Mouse (Mus musculus): ENCODE measurements around the gene Tmem266. TPM values are rescaled to one million over a fixed set of nuclear protein-coding genes. Genes with fewer than 3 reads are reported as not detected.

The Tmem266 gene
- polyA plus RNA-seq, 1 experiment from 2014 or later = not detected

- 44% methylated on average over 12 of the region's 12 CpGs for WGBS (ENCODE audit: insufficient replicate concordance)
- Histone ChIP-seq H3K9me3 (replicated peaks) (no peaks in the 10 kb centered on the region), H3K4me3 (no peak overlapping the region), H3K36me3 (no peaks in the 10 kb centered on the region), H3K27ac (no peak overlapping the region), H3K4me1 (no peaks in the 10 kb centered on the region), H3K4me2 (no peak overlapping the region), H3K27me3 (replicated peaks) (peaks cover 10% of the 10 kb centered on the region; the same call in 1 of the 2 replicates), H3K9ac (no peak overlapping the region)
- no peak for ATAC-seq
These were observed 13.0 kb upstream of the Tmem266 start for GRCm38 (mm10) chr9:55313619-55314261.

GRCm38 (mm10) chr9:55322641-55323040 is 4.1 kb upstream of the Tmem266 start:
- H3K4me3 ChIP-seq = no peak overlapping the region
- no peaks in the 10 kb centered on the region for H3K9me3 ChIP-seq (replicated peaks)
- no peak overlapping the region for H3K9ac ChIP-seq
- WGBS (ENCODE audit: insufficient replicate concordance) = 56% methylated on average over 1 of the region's 1 CpGs
- H3K4me1 ChIP-seq = peaks cover 11% of the 10 kb centered on the region; the same call in 1 of the 2 replicates
- H3K27ac ChIP-seq = no peak overlapping the region
- ATAC-seq = no peak
- no peaks in the 10 kb centered on the region for H3K36me3 ChIP-seq
- H3K27me3 ChIP-seq (replicated peaks) = peaks cover 51% of the 10 kb centered on the region
- no peak overlapping the region for H3K4me2 ChIP-seq

- Histone ChIP-seq H3K27me3 (replicated peaks) (peaks cover 65% of the 10 kb centered on the region), H3K4me1 (peaks cover 11% of the 10 kb centered on the region; the same call in 1 of the 2 replicates), H3K9ac (no peak overlapping the region), H3K9me3 (replicated peaks) (no peaks in the 10 kb centered on the region), H3K36me3 (no peaks in the 10 kb centered on the region), H3K4me2 (no peak overlapping the region), H3K4me3 (no peak overlapping the region), H3K27ac (no peak overlapping the region)
- WGBS (ENCODE audit: insufficient replicate concordance) = 51% methylated on average over 8 of the region's 8 CpGs
- no peak for ATAC-seq
These were observed 2.6 kb upstream of the Tmem266 start for GRCm38 (mm10) chr9:55324085-55324484.

- ATAC-seq = no peak
- Histone ChIP-seq H3K9me3 (replicated peaks) (no peaks in the 10 kb centered on the region), H3K27ac (no peak overlapping the region), H3K4me2 (no peak overlapping the region), H3K36me3 (no peaks in the 10 kb centered on the region), H3K4me3 (no peak overlapping the region), H3K27me3 (replicated peaks) (peaks cover 70% of the 10 kb centered on the region), H3K9ac (no peak overlapping the region), H3K4me1 (peaks cover 11% of the 10 kb centered on the region; the same call in 1 of the 2 replicates)
- 46% methylated on average over 10 of the region's 10 CpGs for WGBS (ENCODE audit: insufficient replicate concordance)
These were observed 2.2 kb upstream of the Tmem266 start for GRCm38 (mm10) chr9:55324516-55324915.

- no peak overlapping the region for H3K4me3 ChIP-seq
- no peak for ATAC-seq
- H3K9me3 ChIP-seq (replicated peaks) = no peaks in the 10 kb centered on the region
- peaks cover 11% of the 10 kb centered on the region; the same call in 1 of the 2 replicates for H3K4me1 ChIP-seq
- H3K4me2 ChIP-seq = no peak overlapping the region
- H3K36me3 ChIP-seq = no peaks in the 10 kb centered on the region
- peaks cover 75% of the 10 kb centered on the region for H3K27me3 ChIP-seq (replicated peaks)
- 26% methylated on average over 1 of the region's 1 CpGs for WGBS (ENCODE audit: insufficient replicate concordance)
- H3K9ac ChIP-seq = no peak overlapping the region
- no peak overlapping the region for H3K27ac ChIP-seq
These were observed 1.7 kb upstream of the Tmem266 start for GRCm38 (mm10) chr9:55325061-55325460.

- WGBS (ENCODE audit: insufficient replicate concordance) = 16% methylated on average over 18 of the region's 18 CpGs
- no peak for ATAC-seq
- H3K36me3 ChIP-seq = no peaks in the 10 kb centered on the region
- H3K27me3 ChIP-seq (replicated peaks) = peaks cover 81% of the 10 kb centered on the region
- peak overlapping the region; percentile 66 for H3K4me3 ChIP-seq
- H3K4me2 ChIP-seq = peak overlapping the region; percentile 90
- peaks cover 11% of the 10 kb centered on the region; the same call in 1 of the 2 replicates for H3K4me1 ChIP-seq
- no peak overlapping the region for H3K27ac ChIP-seq
- H3K9ac ChIP-seq = peak overlapping the region; percentile 35
- no peaks in the 10 kb centered on the region for H3K9me3 ChIP-seq (replicated peaks)
These were observed 874 bp upstream of the Tmem266 start for GRCm38 (mm10) chr9:55325564-55326514.

- ATAC-seq = no peak
- peaks cover 95% of the 10 kb centered on the region for H3K27me3 ChIP-seq (replicated peaks)
- no peaks in the 10 kb centered on the region for H3K9me3 ChIP-seq (replicated peaks)
- peaks cover 11% of the 10 kb centered on the region; the same call in 1 of the 2 replicates for H3K4me1 ChIP-seq
- H3K4me2 ChIP-seq = peak overlapping the region; percentile 90
- no peak overlapping the region for H3K27ac ChIP-seq
- no peaks in the 10 kb centered on the region for H3K36me3 ChIP-seq
- H3K9ac ChIP-seq = 0 out of 2 replicates have a peak overlapping the region, but pooled peaks have one; percentile 27
- H3K4me3 ChIP-seq = peak overlapping the region; percentile 66
- WGBS (ENCODE audit: insufficient replicate concordance) = 1% methylated on average over 13 of the region's 13 CpGs
These were observed 512 bp downstream of the Tmem266 start for GRCm38 (mm10) chr9:55327234-55327615.

GRCm38 (mm10) chr9:55328151-55328918 is 1.6 kb downstream of the Tmem266 start:
- peaks cover 93% of the 10 kb centered on the region for H3K27me3 ChIP-seq (replicated peaks)
- H3K9me3 ChIP-seq (replicated peaks) = no peaks in the 10 kb centered on the region
- no peak overlapping the region for H3K4me2 ChIP-seq
- H3K4me1 ChIP-seq = peaks cover 11% of the 10 kb centered on the region; the same call in 1 of the 2 replicates
- H3K9ac ChIP-seq = no peak overlapping the region
- H3K27ac ChIP-seq = no peak overlapping the region
- WGBS (ENCODE audit: insufficient replicate concordance) = 25% methylated on average over 14 of the region's 14 CpGs
- no peak for ATAC-seq
- no peaks in the 10 kb centered on the region for H3K36me3 ChIP-seq
- H3K4me3 ChIP-seq = no peak overlapping the region

GRCm38 (mm10) chr9:55329401-55329800 is 2.7 kb downstream of the Tmem266 start:
- no peak overlapping the region for H3K9ac ChIP-seq
- no peak overlapping the region for H3K27ac ChIP-seq
- peaks cover 84% of the 10 kb centered on the region for H3K27me3 ChIP-seq (replicated peaks)
- ATAC-seq = no peak
- WGBS (ENCODE audit: insufficient replicate concordance) = 60% methylated on average over 6 of the region's 6 CpGs
- no peaks in the 10 kb centered on the region for H3K9me3 ChIP-seq (replicated peaks)
- no peak overlapping the region for H3K4me3 ChIP-seq
- H3K4me1 ChIP-seq = peaks cover 11% of the 10 kb centered on the region; the same call in 1 of the 2 replicates
- no peaks in the 10 kb centered on the region for H3K36me3 ChIP-seq
- H3K4me2 ChIP-seq = no peak overlapping the region

GRCm38 (mm10) chr9:55332476-55332875 is 5.8 kb downstream of the Tmem266 start:
- WGBS (ENCODE audit: insufficient replicate concordance) = 25% methylated on average over 5 of the region's 5 CpGs
- Histone ChIP-seq H3K9me3 (replicated peaks) (no peaks in the 10 kb centered on the region), H3K9ac (no peak overlapping the region), H3K27me3 (replicated peaks) (peaks cover 58% of the 10 kb centered on the region), H3K27ac (no peak overlapping the region), H3K4me1 (no peaks in the 10 kb centered on the region), H3K36me3 (no peaks in the 10 kb centered on the region), H3K4me3 (no peak overlapping the region), H3K4me2 (no peak overlapping the region)
- no peak for ATAC-seq

- H3K4me1 ChIP-seq = no peaks in the 10 kb centered on the region
- H3K27ac ChIP-seq = no peak overlapping the region
- no peaks in the 10 kb centered on the region for H3K36me3 ChIP-seq
- no peak overlapping the region for H3K4me3 ChIP-seq
- H3K4me2 ChIP-seq = no peak overlapping the region
- H3K9me3 ChIP-seq (replicated peaks) = no peaks in the 10 kb centered on the region
- H3K27me3 ChIP-seq (replicated peaks) = peaks cover 53% of the 10 kb centered on the region
- no peak for ATAC-seq
- H3K9ac ChIP-seq = no peak overlapping the region
- WGBS (ENCODE audit: insufficient replicate concordance) = 35% methylated on average over 7 of the region's 7 CpGs
These were observed 6.2 kb downstream of the Tmem266 start for GRCm38 (mm10) chr9:55332949-55333348.
